Mouse (Mus musculus) forebrain, embryonic 14.5 days (tissue): ENCODE measurements at regions not wholly inside any gene's neighbourhood (a gene's known extent, or its start where the extent isn't known, plus 50 kb on each side); places are given as distances from the start of the nearest gene placed in this dataset.

Experiments
- ATAC-seq: fragments of 200-750 bp; cut with Nextera tagmentation; 2 replicates; pipeline ENCODE4 v1.8.0; 2017; ENCODE audit warnings: mild to moderate bottlenecking, moderate library complexity
- DNase-seq: peaks from one replicate; pipeline ENCODE4 v3.0.0-alpha.2; 2015; ENCODE audit warnings: low spot score
- H3K27ac ChIP-seq: fragments of 300-500 bp; sonication (generic); 2 replicates; pipeline ENCODE4 v1.5.1; 2014; ENCODE audit warnings: low read depth, mild to moderate bottlenecking, control low read depth, low read length, moderate library complexity
- H3K27me3 ChIP-seq: fragments of 300-500 bp; sonication (generic); replicated peaks from 2 replicates; pipeline ENCODE4 v1.6.1; 2014; ENCODE audit warnings: low read length, control low read depth, mixed read lengths; ENCODE audit not compliant: control insufficient read depth, insufficient read depth
- H3K36me3 ChIP-seq: fragments of 300-500 bp; sonication (generic); 2 replicates; pipeline ENCODE4 v1.6.1; 2014; ENCODE audit warnings: low read length, control low read depth; ENCODE audit not compliant: control insufficient read depth, insufficient read depth
- H3K4me1 ChIP-seq: fragments of 300-500 bp; sonication (generic); 2 replicates; pipeline ENCODE4 v1.6.1; 2014; ENCODE audit warnings: antibody characterized with exemption, low read length, control low read depth; ENCODE audit not compliant: control insufficient read depth, insufficient read depth
- H3K4me2 ChIP-seq: fragments of 300-500 bp; sonication (generic); 2 replicates; pipeline ENCODE4 v1.6.1; 2014; ENCODE audit warnings: mild to moderate bottlenecking, control low read depth, low read length
- H3K4me3 ChIP-seq: fragments of 300-500 bp; sonication (generic); 2 replicates; pipeline ENCODE4 v1.5.1; 2014; ENCODE audit warnings: low read depth, low read length, control low read depth
- H3K9ac ChIP-seq: fragments of 300-500 bp; sonication (generic); 2 replicates; pipeline ENCODE4 v1.6.1; 2014; ENCODE audit warnings: mild to moderate bottlenecking, low read length, control low read depth, moderate library complexity
- H3K9me3 ChIP-seq: fragments of 300-500 bp; sonication (generic); replicated peaks from 2 replicates; pipeline ENCODE4 v1.6.1; 2016; ENCODE audit warnings: low read length, control low read depth, mixed read lengths; ENCODE audit not compliant: control insufficient read depth
- WGBS: fragments of 180-500 bp; shearing (Covaris S2); extraction: QIAGEN DNeasy Blood & Tissue Kit; methylation state at CpG from one replicate; pipeline ENCODE4 v1.1.7; 2014; 5-methylcytosine and 5-hydroxymethylcytosine counted together

DNA sequence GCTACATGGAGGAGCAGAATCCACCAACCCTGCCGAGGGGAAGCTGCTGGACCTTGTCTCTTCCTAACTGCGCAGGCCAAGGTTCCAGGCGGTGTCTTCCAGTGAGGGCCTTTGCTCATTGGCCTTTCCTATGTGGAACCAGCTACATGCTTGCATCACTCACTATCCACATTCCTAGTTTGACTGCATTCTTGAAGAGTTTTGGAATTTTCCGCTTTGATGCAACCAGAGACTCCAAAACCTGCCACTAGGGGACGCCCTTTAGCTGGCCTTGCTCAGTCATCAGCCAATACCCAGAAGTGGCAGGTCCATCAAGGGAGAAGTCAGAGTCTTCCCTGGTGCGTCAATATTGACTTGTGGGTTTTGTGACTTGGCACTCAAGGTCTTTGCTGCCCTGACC lies 112.8 kb upstream of the Zfp706 start:
- DNase-seq (peak; percentile 74), ATAC-seq (no peak; the same call in 1 of the 2 replicates)
- H3K4me2 ChIP-seq: no peak overlapping the region
- no peaks in the 10 kb centered on the region for H3K27me3 ChIP-seq
- WGBS: 18% methylated on average over 6 of the region's 6 CpGs
- H3K36me3 ChIP-seq: no peaks in the 10 kb centered on the region
- H3K9me3 ChIP-seq: no peaks in the 10 kb centered on the region
- H3K27ac ChIP-seq: no peak overlapping the region
- no peak overlapping the region for H3K9ac ChIP-seq
- no peaks in the 10 kb centered on the region for H3K4me1 ChIP-seq
- H3K4me3 ChIP-seq: no peak overlapping the region

DNA sequence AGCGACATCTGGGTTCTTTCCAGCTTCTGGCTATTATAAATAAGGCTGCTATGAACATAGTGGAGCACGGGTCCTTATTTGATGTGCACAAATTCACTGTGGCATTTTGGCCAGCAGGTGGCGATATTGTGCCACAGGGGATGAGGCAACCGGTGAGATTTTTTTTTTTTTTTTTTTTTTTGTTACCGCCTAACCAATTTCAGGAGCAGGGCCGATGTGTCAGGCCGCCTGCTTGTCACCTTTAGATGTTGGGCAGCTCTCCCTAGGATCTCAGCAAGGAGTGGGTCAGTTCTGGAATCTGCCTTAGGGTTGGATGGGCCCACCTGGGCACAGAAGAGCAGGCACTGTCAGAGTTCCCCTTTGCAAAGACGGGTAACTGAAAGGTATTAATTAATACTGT lies 106.5 kb upstream of the Zfp706 start:
- Histone ChIP-seq H3K9ac (no peak overlapping the region), H3K4me1 (no peaks in the 10 kb centered on the region), H3K27me3 (no peaks in the 10 kb centered on the region), H3K4me2 (no peak overlapping the region), H3K27ac (no peak overlapping the region), H3K9me3 (no peaks in the 10 kb centered on the region), H3K4me3 (no peak overlapping the region), H3K36me3 (no peaks in the 10 kb centered on the region)
- ATAC-seq (no peak; the same call in 1 of the 2 replicates), DNase-seq (peak; percentile 89)
- WGBS: 13% methylated on average over 8 of the region's 8 CpGs

DNA sequence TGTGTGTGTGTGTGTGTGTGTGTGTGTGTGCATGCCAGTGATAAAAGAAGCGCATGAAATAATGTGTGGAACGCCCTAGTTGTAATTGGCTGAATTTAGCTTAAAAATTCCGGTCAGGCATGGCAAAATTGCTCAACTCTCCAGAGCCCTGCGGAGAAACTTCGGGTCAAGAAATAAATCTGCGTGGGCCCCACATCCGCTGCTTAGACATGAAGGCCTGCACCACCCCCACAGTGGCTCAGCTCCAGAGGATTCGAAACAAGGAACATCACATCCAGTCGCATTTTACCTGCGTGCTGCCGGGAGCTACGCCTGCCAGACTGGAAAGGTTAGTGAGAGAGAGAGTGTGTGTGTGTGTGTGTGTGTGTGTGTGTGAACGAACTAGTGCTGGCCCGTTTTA lies 102.9 kb upstream of the Zfp706 start:
- DNase-seq (no peak), ATAC-seq (no peak)
- Histone ChIP-seq H3K4me3 (no peak overlapping the region), H3K4me2 (no peak overlapping the region), H3K27ac (no peak overlapping the region), H3K9me3 (no peaks in the 10 kb centered on the region), H3K36me3 (no peaks in the 10 kb centered on the region), H3K9ac (no peak overlapping the region), H3K27me3 (no peaks in the 10 kb centered on the region), H3K4me1 (no peaks in the 10 kb centered on the region)
- 95% methylated on average over 14 of the region's 14 CpGs for WGBS

DNA sequence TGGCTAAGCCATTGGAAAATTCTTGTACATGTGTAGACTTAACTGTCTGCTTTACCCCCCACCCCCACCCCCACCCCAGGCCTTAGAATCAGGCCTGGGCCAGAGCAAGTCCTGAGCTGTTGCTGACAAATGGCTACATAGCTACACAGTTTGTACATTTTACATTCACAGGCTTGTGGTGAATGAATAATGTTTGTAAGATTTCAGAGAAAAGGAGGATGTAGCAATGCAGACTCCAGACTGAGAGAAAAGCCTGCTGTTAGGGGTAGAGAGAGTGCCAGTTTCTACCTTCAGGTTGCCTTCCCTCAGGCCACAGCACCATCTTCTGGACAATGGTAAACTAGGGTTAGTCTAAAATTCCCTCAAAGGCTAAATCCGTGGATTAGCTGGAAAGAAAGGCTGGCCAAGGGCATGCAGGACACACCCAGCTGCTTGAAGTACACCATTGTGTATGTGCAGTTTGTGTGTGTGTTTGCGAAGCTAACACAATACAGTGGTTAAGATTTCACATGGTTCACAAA lies 94.5 kb upstream of the Zfp706 start:
- Histone ChIP-seq H3K9me3 (no peaks in the 10 kb centered on the region), H3K27ac (no peak overlapping the region), H3K36me3 (no peaks in the 10 kb centered on the region), H3K27me3 (no peaks in the 10 kb centered on the region), H3K4me3 (no peak overlapping the region), H3K4me1 (no peaks in the 10 kb centered on the region), H3K9ac (no peak overlapping the region), H3K4me2 (no peak overlapping the region)
- no peak for ATAC-seq
- WGBS: 45% methylated on average over 2 of the region's 2 CpGs
- DNase-seq: peak; percentile 33

DNA sequence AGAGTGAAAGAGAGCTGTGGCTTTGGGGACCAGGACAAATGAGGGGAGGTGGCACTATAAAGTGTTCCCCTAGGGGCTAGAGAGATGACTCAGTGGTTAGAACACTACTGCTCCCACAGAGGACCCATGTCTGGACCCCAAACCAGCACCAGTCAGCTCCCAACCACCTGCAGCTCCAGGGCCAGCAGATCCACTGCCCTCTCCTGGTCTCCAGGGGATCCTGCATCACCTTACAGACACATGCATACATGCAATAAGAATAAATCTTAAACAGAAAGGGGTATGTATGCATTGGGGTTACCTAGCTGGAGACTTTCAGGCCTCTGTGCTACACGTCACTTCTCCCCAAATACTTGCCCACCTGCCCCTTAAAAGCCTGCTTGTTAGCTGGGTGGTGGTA lies 93.8 kb upstream of the Zfp706 start:
- no peaks in the 10 kb centered on the region for H3K27me3 ChIP-seq
- ATAC-seq (no peak), DNase-seq (no peak)
- H3K9ac ChIP-seq: no peak overlapping the region
- no peaks in the 10 kb centered on the region for H3K9me3 ChIP-seq
- H3K4me3 ChIP-seq: no peak overlapping the region
- no peaks in the 10 kb centered on the region for H3K36me3 ChIP-seq
- no peaks in the 10 kb centered on the region for H3K4me1 ChIP-seq
- no peak overlapping the region for H3K4me2 ChIP-seq
- WGBS: 96% methylated on average over 1 of the region's 1 CpGs
- no peak overlapping the region for H3K27ac ChIP-seq

DNA sequence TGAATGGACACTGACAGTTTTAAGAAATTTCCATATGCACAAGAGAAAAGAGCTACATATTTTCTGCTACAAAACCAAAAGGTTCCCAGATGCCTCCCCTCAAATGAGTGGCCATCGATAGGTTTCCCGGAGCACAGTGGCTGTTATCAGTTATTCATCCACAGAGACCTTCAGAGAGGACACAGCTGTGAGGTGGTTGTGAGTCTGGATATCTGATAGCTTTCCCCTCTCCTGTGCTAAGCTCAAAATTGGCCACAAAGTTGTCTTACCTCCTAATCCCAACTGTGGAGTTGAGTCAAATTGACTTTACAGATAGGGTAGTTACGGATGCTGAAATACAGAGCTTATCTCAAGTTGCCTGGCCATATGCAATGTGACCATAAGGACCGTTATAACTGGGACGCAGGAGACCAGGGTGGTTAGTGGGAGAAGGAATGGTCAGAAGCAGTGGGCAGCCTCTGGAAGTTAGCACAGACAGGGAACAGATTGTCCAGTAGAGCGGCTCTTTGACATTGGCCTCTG lies 93.3 kb upstream of the Zfp706 start:
- no peaks in the 10 kb centered on the region for H3K4me1 ChIP-seq
- no peaks in the 10 kb centered on the region for H3K27me3 ChIP-seq
- H3K36me3 ChIP-seq: no peaks in the 10 kb centered on the region
- H3K4me2 ChIP-seq: no peak overlapping the region
- no peaks in the 10 kb centered on the region for H3K9me3 ChIP-seq
- ATAC-seq: no peak
- H3K27ac ChIP-seq: no peak overlapping the region
- no peak overlapping the region for H3K4me3 ChIP-seq
- no peak overlapping the region for H3K9ac ChIP-seq
- DNase-seq: no peak
- WGBS: 95% methylated on average over 6 of the region's 6 CpGs

DNA sequence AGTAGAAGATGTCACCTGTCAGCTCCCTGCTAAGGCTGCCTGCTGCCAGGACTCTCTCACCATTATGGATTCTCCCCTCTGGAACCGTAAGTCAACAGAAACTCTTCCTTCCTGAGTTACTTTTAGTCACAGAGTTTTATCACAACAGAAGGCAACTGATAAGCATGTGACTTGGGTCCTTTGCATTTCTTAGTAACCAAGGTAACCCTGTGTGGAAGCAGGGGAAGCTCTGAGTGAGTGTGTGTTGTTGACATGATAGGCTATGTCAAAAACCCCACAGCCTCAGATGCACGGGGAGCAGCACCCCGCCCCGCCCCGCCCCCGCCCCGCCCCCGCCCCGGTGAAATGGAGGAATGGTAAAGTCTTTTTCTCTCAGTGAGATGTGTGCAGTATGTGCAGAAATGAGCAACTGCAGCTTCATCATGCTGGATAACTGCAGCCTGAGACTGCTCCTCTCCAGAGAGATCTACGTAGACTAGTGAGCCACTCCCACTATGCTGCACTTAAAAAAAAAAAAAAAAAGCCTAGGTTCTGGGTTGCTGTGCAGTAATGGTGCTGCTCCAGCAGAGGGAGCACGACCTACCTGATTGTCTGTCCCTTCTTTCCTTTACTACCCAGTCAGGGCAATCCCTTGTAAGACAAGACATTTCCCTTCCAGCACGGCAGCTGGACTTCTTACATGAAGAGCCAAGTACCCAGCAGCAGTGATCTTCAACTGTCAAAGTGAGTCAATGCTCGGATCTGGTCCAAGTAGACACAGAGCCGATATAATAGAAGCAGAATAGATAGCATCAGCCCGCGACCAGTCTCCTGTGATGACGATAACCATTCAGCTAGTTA lies 92.6 kb upstream of the Zfp706 start:
- H3K4me2 ChIP-seq: peak overlapping the region; percentile 42
- H3K9me3 ChIP-seq: no peaks in the 10 kb centered on the region
- no peak overlapping the region for H3K9ac ChIP-seq
- no peak overlapping the region for H3K27ac ChIP-seq
- peak; percentile 92 for ATAC-seq
- no peak overlapping the region for H3K4me3 ChIP-seq
- no peaks in the 10 kb centered on the region for H3K4me1 ChIP-seq
- no peaks in the 10 kb centered on the region for H3K27me3 ChIP-seq
- 45% methylated on average over 17 of the region's 17 CpGs for WGBS
- DNase-seq: peak; percentile 73
- no peaks in the 10 kb centered on the region for H3K36me3 ChIP-seq

DNA sequence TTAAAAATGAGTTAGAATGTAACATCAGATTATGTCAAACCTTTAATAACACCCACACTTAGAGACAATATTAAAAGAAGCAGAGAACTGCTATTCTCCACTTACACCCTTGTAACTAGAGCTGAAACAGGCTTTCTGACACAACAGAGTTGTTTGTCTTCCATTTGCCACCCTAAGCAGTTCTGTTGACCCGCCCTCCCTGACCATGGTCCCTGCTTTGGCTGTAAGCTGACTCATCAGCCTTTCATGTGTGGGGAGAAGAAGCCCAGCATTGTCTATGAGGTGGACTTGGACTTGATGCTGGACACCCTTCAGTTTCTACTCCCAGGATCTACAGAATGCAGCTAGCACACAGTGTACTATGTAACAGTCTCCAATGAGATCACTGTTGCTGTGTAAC lies 91.6 kb upstream of the Zfp706 start:
- ATAC-seq: no peak

DNA sequence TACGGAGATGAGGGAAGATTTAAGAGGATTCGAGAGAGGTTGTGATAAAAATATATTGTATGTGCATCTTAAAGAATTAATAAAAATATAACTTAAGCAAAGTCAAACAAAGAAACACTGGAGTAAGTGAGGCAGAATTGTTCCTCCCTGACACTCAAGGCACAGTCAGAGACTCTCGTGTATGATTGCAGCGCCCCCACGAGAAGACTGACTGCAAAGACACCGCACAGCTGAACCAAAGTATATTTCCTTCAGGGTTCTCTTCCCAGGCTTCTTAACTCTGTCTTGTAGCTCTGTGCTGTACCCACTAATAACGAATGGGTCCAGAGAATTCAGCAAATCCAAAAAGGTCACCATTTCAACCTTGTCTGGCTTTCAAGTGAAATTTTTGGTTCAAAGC lies 89.9 kb upstream of the Zfp706 start:
- DNase-seq (no peak), ATAC-seq (no peak)
- Histone ChIP-seq H3K9me3 (no peaks in the 10 kb centered on the region), H3K27me3 (no peaks in the 10 kb centered on the region), H3K4me2 (no peak overlapping the region), H3K4me1 (no peaks in the 10 kb centered on the region), H3K4me3 (no peak overlapping the region), H3K27ac (no peak overlapping the region), H3K9ac (no peak overlapping the region), H3K36me3 (no peaks in the 10 kb centered on the region)
- 93% methylated on average over 7 of the region's 7 CpGs for WGBS

More for the DNA sequence above, 91.6 kb upstream of the Zfp706 start:
- 93% methylated on average over 1 of the region's 1 CpGs for WGBS
- Histone ChIP-seq H3K36me3 (no peaks in the 10 kb centered on the region), H3K27me3 (no peaks in the 10 kb centered on the region), H3K4me3 (no peak overlapping the region), H3K27ac (no peak overlapping the region), H3K9ac (no peak overlapping the region), H3K4me1 (no peaks in the 10 kb centered on the region), H3K9me3 (no peaks in the 10 kb centered on the region), H3K4me2 (no peak overlapping the region)
- no peak for DNase-seq
